ENCODE assay signal across 12 mouse cellular contexts in the genomic region with DNA sequence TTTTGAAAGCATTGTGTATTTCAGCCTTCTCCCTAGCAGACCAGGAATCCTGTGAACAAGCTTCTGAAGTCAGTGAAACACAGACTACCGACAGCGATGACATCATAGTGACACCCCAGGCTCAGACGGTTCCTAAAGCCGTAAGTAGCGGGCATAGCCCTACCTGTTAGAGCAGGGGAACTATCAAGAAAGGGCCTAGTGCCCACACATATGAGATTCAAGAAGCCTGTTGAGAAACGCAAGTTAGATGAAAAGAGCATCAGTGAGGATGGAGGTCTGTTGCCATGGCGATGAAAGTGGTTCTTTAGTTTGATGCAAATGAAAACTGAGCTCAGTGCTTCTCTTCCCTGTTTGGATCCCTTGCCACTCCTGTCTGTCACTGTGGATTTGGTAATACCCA. TPM values are rescaled to one million over a fixed set of nuclear protein-coding genes. Genes with fewer than 3 reads are reported as not detected.
DNase-seq lines count a peak whose midpoint lies in the region; ATAC-seq and TF ChIP-seq lines count a peak whose summit lies in the region.
"Had no signal": no experiment of that assay in that cellular context is flagged by ENCODE, and none has a peak within 500 bp of the region (broad histone marks: within the 10 kb centered on the region; RNA-seq: fewer than 3 reads in every experiment).

No protein-coding gene starts in this region.

- peak overlapping the region; percentile 42 for H3K4me2 ChIP-seq in heart, embryonic 12.5 days
- peak overlapping the region; percentile 39 for H3K4me2 ChIP-seq in forebrain, embryonic 13.5 days
- H3K4me2 ChIP-seq in midbrain, embryonic 14.5 days (ENCODE audit: low read length), result peak overlapping the region; percentile 24

- no peak overlapping the region for H3K4me3 ChIP-seq in heart, embryonic 12.5 days
- H3K4me3 ChIP-seq in forebrain, embryonic 13.5 days, result no peak overlapping the region
- H3K4me3 ChIP-seq in layer of hippocampus, adult 2 months, result peak overlapping the region; percentile 21; the same call in 1 of the 2 replicates
- no peak overlapping the region for H3K4me3 ChIP-seq in midbrain, embryonic 14.5 days (replicated peaks; ENCODE audit: low read depth, low read length)
- H3K4me3 ChIP-seq: erythroblast, embryonic 14.5 days; limb, embryonic 10.5 days had no signal

- no peak for TF ChIP-seq CTCF in layer of hippocampus, adult 2 months (conservative IDR thresholded peaks at IDR 0.05)

- H3K27me3 ChIP-seq in heart, embryonic 12.5 days (replicated peaks), result no peaks in the 10 kb centered on the region
- H3K27me3 ChIP-seq in forebrain, embryonic 13.5 days, result peaks cover 6% of the 10 kb centered on the region; the same call in 1 of the 2 replicates
- H3K27me3 ChIP-seq in midbrain, embryonic 14.5 days (ENCODE audit: control insufficient read depth, insufficient read depth, low read length), result no peaks in the 10 kb centered on the region

- no peaks in the 10 kb centered on the region for H3K36me3 ChIP-seq in heart, embryonic 12.5 days
- no peaks in the 10 kb centered on the region for H3K36me3 ChIP-seq in forebrain, embryonic 13.5 days (ENCODE audit: poor library complexity, severe bottlenecking)
- H3K36me3 ChIP-seq in midbrain, embryonic 14.5 days (ENCODE audit: control insufficient read depth, insufficient read depth, low read length), result no peaks in the 10 kb centered on the region
- H3K36me3 ChIP-seq: limb, embryonic 10.5 days had no signal

- no peak for DNase-seq in heart, adult 8-10 months (ENCODE audit: low spot score)
- DNase-seq in layer of hippocampus, adult 2 months (ENCODE audit: low spot score in 2 of 2), result peak; percentile 14 to 44
- peak; percentile 78 for DNase-seq in midbrain, embryonic 14.5 days
- DNase-seq in adrenal gland, adult 8-10 months, result no peak
- no peak for DNase-seq in spleen, postnatal 10 days (ENCODE audit: low spot score in 2 of 2)
- DNase-seq: B cell, adult 2 months had no signal

- 34% methylated on average over 7 of the region's 7 CpGs for WGBS in heart, embryonic 12.5 days
- 19% methylated on average over 7 of the region's 7 CpGs for WGBS in forebrain, embryonic 13.5 days
- WGBS in midbrain, embryonic 14.5 days, result 18% methylated on average over 7 of the region's 7 CpGs

- ATAC-seq in heart, embryonic 12.5 days (ENCODE audit: insufficient number of reproducible peaks, low FRiP score), result no peak
- ATAC-seq in forebrain, embryonic 13.5 days, result peak; percentile 72
- peak; percentile 43; the same call in 1 of the 2 replicates for ATAC-seq in midbrain, embryonic 14.5 days (ENCODE audit: low FRiP score, low TSS enrichment)
- no peak for ATAC-seq in activated CD4-positive, CD25-positive, alpha-beta regulatory T cell, adult 4 months
- ATAC-seq: lung, postnatal 0 days had no signal

- no peak overlapping the region for H3K9ac ChIP-seq in heart, embryonic 12.5 days
- no peak overlapping the region for H3K9ac ChIP-seq in forebrain, embryonic 13.5 days
- H3K9ac ChIP-seq in midbrain, embryonic 14.5 days (replicated peaks; ENCODE audit: low read length), result no peak overlapping the region

- no peaks in the 10 kb centered on the region for H3K9me3 ChIP-seq in heart, embryonic 12.5 days (replicated peaks)
- no peaks in the 10 kb centered on the region for H3K9me3 ChIP-seq in forebrain, embryonic 13.5 days (replicated peaks)
- H3K9me3 ChIP-seq in midbrain, embryonic 14.5 days (ENCODE audit: control insufficient read depth, low read length), result no peaks in the 10 kb centered on the region
- H3K9me3 ChIP-seq: limb, embryonic 10.5 days had no signal

- no peak overlapping the region for H3K27ac ChIP-seq in heart, embryonic 12.5 days (ENCODE audit: poor library complexity, severe bottlenecking)
- no peak overlapping the region for H3K27ac ChIP-seq in forebrain, embryonic 13.5 days
- 0 out of 2 replicates have a peak overlapping the region, but pooled peaks have one; percentile 32 for H3K27ac ChIP-seq in layer of hippocampus, adult 2 months
- H3K27ac ChIP-seq in midbrain, embryonic 14.5 days (replicated peaks; ENCODE audit: low read depth, low read length), result no peak overlapping the region
- H3K27ac ChIP-seq: limb, embryonic 10.5 days had no signal

- no peaks in the 10 kb centered on the region for H3K4me1 ChIP-seq in heart, embryonic 12.5 days (replicated peaks)
- peaks cover 14% of the 10 kb centered on the region for H3K4me1 ChIP-seq in forebrain, embryonic 13.5 days
- H3K4me1 ChIP-seq in midbrain, embryonic 14.5 days (ENCODE audit: control insufficient read depth, insufficient read depth, low read length), result peaks cover 3% of the 10 kb centered on the region; the same call in 1 of the 2 replicates
- H3K4me1 ChIP-seq: limb, embryonic 10.5 days had no signal

RNA-seq across cellular contexts. Expression of gene Rpgrip1, which starts 41.7 kb away (rescaled TPM):
- 31.9 and 32.1 TPM in 2 replicates for polyA plus RNA-seq in heart, embryonic 12.5 days (2016; fragmentation: Nextera tagmentation; extraction: Ambion mirVana)
- total RNA-seq in heart, adult 8-10 months (2022), result under 1 TPM in 3 of 4 experiments, not detected in 1; 0.31 to 0.41 (median 0.37) TPM
- 82.5 and 91.0 TPM in 2 replicates for polyA plus RNA-seq in forebrain, embryonic 13.5 days (2015; fragmentation: Nextera tagmentation; extraction: Ambion mirVana)
- 1 to 10 TPM; 1.7 to 2.2 TPM for total RNA-seq in layer of hippocampus, adult 2 months (2021)
- polyA plus RNA-seq in midbrain, embryonic 14.5 days (2014; fragmentation: Nextera tagmentation; extraction: Ambion mirVana), result 39.5 and 57.3 TPM in 2 replicates
- 10 to 100 TPM; 71.4 to 94.9 TPM for polyA plus RNA-seq in activated CD4-positive, CD25-positive, alpha-beta regulatory T cell, adult 4 months (2017; shearing (Covaris generic))
- total RNA-seq in adrenal gland, adult 8-10 months (2022), result 1 to 10 TPM in 2 of 4 experiments, under 1 TPM in 2; 0.44 to 2.3 (median 1.4) TPM
- polyA plus RNA-seq: erythroblast, embryonic 14.5 days had no signal

RNA-seq across cellular contexts. Expression of gene Supt16, which starts 45.0 kb away (rescaled TPM):
- polyA plus RNA-seq in heart, embryonic 12.5 days (2016; fragmentation: Nextera tagmentation; extraction: Ambion mirVana), result 35.8 and 36.5 TPM in 2 replicates
- 10 to 100 TPM; 20.7 to 26.7 (median 22.9) TPM for total RNA-seq in heart, adult 8-10 months (2022)
- polyA plus RNA-seq in forebrain, embryonic 13.5 days (2015; fragmentation: Nextera tagmentation; extraction: Ambion mirVana), result 83.8 and 86.1 TPM in 2 replicates
- total RNA-seq in layer of hippocampus, adult 2 months (2021), result 10 to 100 TPM; 53.4 to 53.9 TPM
- polyA plus RNA-seq in midbrain, embryonic 14.5 days (2014; fragmentation: Nextera tagmentation; extraction: Ambion mirVana), result 58.7 and 74.9 TPM in 2 replicates
- 10 to 100 TPM; 46.7 to 52.4 TPM for polyA plus RNA-seq in activated CD4-positive, CD25-positive, alpha-beta regulatory T cell, adult 4 months (2017; shearing (Covaris generic))
- total RNA-seq in adrenal gland, adult 8-10 months (2022), result 10 to 100 TPM; 56.0 to 73.9 (median 61.4) TPM

RNA-seq across cellular contexts. Expression of gene Hnrnpc, which starts 48.4 kb away (rescaled TPM):
- polyA plus RNA-seq in heart, embryonic 12.5 days (2016; fragmentation: Nextera tagmentation; extraction: Ambion mirVana), result 425 and 438 TPM in 2 replicates
- 100 to 1,000 TPM; 126 to 132 (median 128) TPM for total RNA-seq in heart, adult 8-10 months (2022)
- 830 and 894 TPM in 2 replicates for polyA plus RNA-seq in forebrain, embryonic 13.5 days (2015; fragmentation: Nextera tagmentation; extraction: Ambion mirVana)
- total RNA-seq in layer of hippocampus, adult 2 months (2021), result 100 to 1,000 TPM; 245 to 262 TPM
- 473 and 549 TPM in 2 replicates for polyA plus RNA-seq in midbrain, embryonic 14.5 days (2014; fragmentation: Nextera tagmentation; extraction: Ambion mirVana)
- 100 to 1,000 TPM; 414 to 423 TPM for polyA plus RNA-seq in activated CD4-positive, CD25-positive, alpha-beta regulatory T cell, adult 4 months (2017; shearing (Covaris generic))
- 100 to 1,000 TPM; 181 to 335 (median 196) TPM for total RNA-seq in adrenal gland, adult 8-10 months (2022)

Comparison
In these comparisons a context has a peak if more than half of its experiments do, and no peak if none do; other contexts are left out.
1. ATAC-seq: peak in forebrain, embryonic 13.5 days (single experiment) and midbrain, embryonic 14.5 days (single experiment); none in heart, embryonic 12.5 days (single experiment) and activated CD4-positive, CD25-positive, alpha-beta regulatory T cell, adult 4 months (single experiment).
2. DNase-seq: peak in layer of hippocampus, adult 2 months (2 of 2) and midbrain, embryonic 14.5 days (single experiment); none in heart, adult 8-10 months (single experiment), adrenal gland, adult 8-10 months (single experiment) and spleen, postnatal 10 days (0 of 2).
3. Peak in every context shown above with its lines, with median percentiles within 50 percentile points of each other: H3K4me2 ChIP-seq.